Mouse (Mus musculus) heart, embryonic 16.5 days (tissue): ENCODE results near the gene Gnaz. TPM values are rescaled to one million over a fixed set of nuclear protein-coding genes. Genes with fewer than 3 reads are reported as not detected.

Experiments used
- ATAC-seq: fragments of 200-750 bp; cut with Nextera tagmentation; replicated peaks from 2 replicates; pipeline ENCODE4 v1.8.0; 2017; ENCODE audit warnings: moderate number of reproducible peaks; ENCODE audit not compliant: insufficient read depth, low FRiP score; ENCODE audit errors: extremely low read depth
- H3K27ac ChIP-seq: fragments of 300-500 bp; sonication (generic); 2 replicates; pipeline ENCODE4 v1.5.1; 2014; ENCODE audit warnings: mild to moderate bottlenecking, low read length, control low read depth, moderate library complexity
- H3K27me3 ChIP-seq: fragments of 300-500 bp; sonication (generic); 2 replicates; pipeline ENCODE4 v1.6.1; 2014; ENCODE audit warnings: low read length, mixed read lengths; ENCODE audit not compliant: control insufficient read depth, insufficient read depth
- H3K36me3 ChIP-seq: fragments of 300-500 bp; sonication (generic); 2 replicates; pipeline ENCODE4 v1.6.1; 2014; ENCODE audit not compliant: control insufficient read depth, insufficient read depth
- H3K4me1 ChIP-seq: fragments of 300-500 bp; sonication (generic); 2 replicates; pipeline ENCODE4 v1.6.1; 2014; ENCODE audit warnings: low read length, mixed read lengths; ENCODE audit not compliant: control insufficient read depth, insufficient read depth
- H3K4me2 ChIP-seq: fragments of 300-500 bp; sonication (generic); 2 replicates; pipeline ENCODE4 v1.6.1; 2014; ENCODE audit warnings: low read depth, mild to moderate bottlenecking, control low read depth, low read length
- H3K4me3 ChIP-seq: fragments of 300-500 bp; sonication (generic); 2 replicates; pipeline ENCODE4 v1.5.1; 2014; ENCODE audit warnings: mild to moderate bottlenecking, control low read depth, low read length
- H3K9ac ChIP-seq: fragments of 300-500 bp; sonication (generic); 2 replicates; pipeline ENCODE4 v1.6.1; 2014; ENCODE audit warnings: low read length, control low read depth
- H3K9me3 ChIP-seq: fragments of 300-500 bp; sonication (generic); replicated peaks from 2 replicates; pipeline ENCODE4 v1.6.1; 2016; ENCODE audit warnings: low read length; ENCODE audit not compliant: control insufficient read depth
- WGBS: fragments of 180-500 bp; shearing (Covaris S2); extraction: QIAGEN DNeasy Blood & Tissue Kit; methylation state at CpG from one replicate; pipeline ENCODE4 v1.1.7; 2014; 5-methylcytosine and 5-hydroxymethylcytosine counted together
- polyA plus RNA-seq: library from polyadenylated mRNA; unstranded; fragments of >200 nt; fragmentation: Nextera tagmentation; extraction: Ambion mirVana; gene quantifications from 2 replicates; pipeline ENCODE4 v1.2.1, GENCODE M21; 2015

Gnaz gene
- polyA plus RNA-seq: 0.69 and 0.79 TPM in 2 replicates

DNA sequence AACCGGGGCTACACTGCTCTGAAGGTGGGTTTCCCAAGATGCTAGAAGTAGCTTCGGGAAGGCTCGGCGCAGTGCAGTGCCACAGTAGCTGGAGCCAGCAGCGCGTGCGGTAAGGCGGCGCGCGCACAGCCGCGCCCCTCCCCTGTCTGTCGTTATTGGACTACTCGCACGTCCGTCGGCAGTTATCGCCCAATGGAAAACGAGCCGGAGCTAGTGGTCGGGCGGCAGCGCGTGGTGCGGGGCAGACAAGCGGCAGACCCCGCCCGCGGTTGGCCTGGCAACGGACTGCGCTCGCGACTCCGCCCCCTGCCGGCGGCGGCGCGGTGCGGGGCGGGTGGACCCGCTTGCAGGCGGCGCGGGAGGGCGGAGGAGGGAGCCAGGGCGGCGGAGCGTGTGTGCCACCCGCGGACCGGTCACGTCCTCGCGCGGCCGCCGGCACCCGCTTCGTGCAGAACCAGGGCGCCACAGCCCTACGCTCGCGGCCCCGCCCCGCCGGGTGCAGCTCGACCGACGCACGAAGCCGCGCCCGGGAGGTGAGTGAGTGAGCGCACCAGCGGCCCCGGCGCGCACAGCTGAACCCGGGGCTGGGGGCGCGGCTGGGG lies at the start of gene Gnaz:
TSS of gene Gnaz (plus strand) at position 328 of the 602 bp plus-strand sequence.
- under 1% methylated on average over 82 of the region's 83 CpGs for WGBS
- no peaks in the 10 kb centered on the region for H3K9me3 ChIP-seq
- peak within 1 kb of the TSS; percentile 98 for H3K4me2 ChIP-seq
- H3K36me3 ChIP-seq: no peaks in the 10 kb centered on the region
- H3K4me1 ChIP-seq: peaks cover 7% of the 10 kb centered on the region
- peak; percentile 98 for ATAC-seq
- peaks cover 27% of the 10 kb centered on the region for H3K27me3 ChIP-seq
- peak within 1 kb of the TSS; percentile 76 for H3K4me3 ChIP-seq
- H3K27ac ChIP-seq: no peak within 1 kb of the TSS
- H3K9ac ChIP-seq: peak within 1 kb of the TSS; percentile 71

DNA sequence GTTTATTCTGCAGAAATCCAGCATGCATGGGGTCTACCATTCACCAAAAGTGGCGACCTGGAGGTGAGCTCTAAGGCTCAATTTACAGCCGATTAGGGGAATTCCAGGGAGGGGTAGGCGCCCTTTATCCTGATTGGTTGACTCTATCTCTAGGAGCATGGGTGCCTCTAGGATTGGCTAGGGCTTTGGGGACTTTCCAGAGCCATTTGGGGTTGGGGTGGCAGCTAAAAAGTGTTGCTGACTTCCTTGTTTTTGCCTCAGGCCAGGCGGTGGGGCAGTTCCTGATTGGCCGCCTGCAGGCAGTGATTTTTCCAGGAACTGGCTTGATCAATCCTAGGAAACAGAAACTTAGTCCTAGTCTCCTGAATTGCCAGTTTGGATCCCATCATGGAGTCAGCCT lies 47.7 kb upstream of the Gnaz start:
- no peak for ATAC-seq
- H3K4me3 ChIP-seq: no peak overlapping the region
- H3K4me2 ChIP-seq: no peak overlapping the region
- 30% methylated on average over 5 of the region's 5 CpGs for WGBS
- H3K27ac ChIP-seq: no peak overlapping the region
- H3K9ac ChIP-seq: no peak overlapping the region
- H3K9me3 ChIP-seq: no peaks in the 10 kb centered on the region
- peaks cover 7% of the 10 kb centered on the region; the same call in 1 of the 2 replicates for H3K27me3 ChIP-seq
- no peaks in the 10 kb centered on the region for H3K36me3 ChIP-seq
- no peaks in the 10 kb centered on the region for H3K4me1 ChIP-seq

DNA sequence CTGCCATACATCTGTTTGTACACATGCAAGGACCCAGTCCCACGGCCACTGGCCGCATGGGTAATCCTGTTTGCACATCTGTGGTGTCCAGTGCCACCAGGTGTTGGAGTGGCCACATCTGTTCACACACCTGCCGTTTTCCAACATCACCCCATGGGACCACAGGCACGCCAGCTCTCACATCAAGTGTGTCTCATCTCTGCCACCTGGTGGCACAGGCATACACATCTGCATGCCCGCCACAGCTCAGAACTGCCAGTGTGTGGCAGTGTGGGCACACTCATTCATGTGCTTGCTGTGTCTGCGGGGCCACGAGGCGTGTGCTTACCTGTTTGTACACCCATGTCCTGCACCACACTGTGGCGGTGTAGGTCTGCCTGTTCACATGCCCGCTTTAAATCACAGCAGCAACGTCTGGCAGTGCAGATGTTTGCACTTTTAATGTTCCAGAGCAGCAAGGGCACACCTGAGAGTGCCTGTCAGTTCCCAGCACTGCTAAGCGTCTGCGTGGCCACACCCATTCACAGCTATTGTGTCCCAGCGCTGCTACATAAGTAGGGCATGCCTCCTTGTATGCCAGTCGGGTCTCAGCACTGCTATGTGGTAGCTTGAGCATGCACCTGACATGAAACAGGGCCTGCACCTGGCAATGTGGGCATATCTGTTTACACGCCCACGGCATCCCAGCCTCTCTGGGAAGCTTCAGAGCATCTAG lies 46.0 kb upstream of the Gnaz start:
- Histone ChIP-seq H3K4me2 (no peak overlapping the region), H3K27ac (no peak overlapping the region), H3K36me3 (no peaks in the 10 kb centered on the region), H3K4me1 (no peaks in the 10 kb centered on the region), H3K4me3 (no peak overlapping the region), H3K9ac (no peak overlapping the region), H3K27me3 (peaks cover 10% of the 10 kb centered on the region; the same call in 1 of the 2 replicates), H3K9me3 (no peaks in the 10 kb centered on the region)
- WGBS: 37% methylated on average over 17 of the region's 17 CpGs
- no peak for ATAC-seq

DNA sequence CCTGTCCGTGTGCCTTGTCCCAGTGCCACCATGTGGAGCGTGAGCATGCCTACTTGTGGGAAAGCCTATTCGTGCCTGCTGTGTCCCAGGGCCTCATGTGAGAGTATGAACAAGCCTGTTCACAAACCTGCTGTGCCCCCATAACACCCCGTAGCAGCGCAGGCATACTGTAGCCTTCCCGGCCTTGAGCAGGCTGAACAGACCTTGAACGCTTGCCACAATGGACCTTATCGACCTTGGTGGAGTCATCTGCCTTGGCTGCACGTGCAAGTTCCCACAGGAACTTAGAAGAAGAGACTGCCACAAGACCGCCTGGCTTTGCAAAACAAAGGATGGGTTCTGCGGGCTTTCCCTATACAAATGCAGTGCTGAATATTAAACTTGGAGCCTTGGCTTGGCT lies 45.4 kb upstream of the Gnaz start:
- no peak for ATAC-seq
- Histone ChIP-seq H3K27me3 (peaks cover 10% of the 10 kb centered on the region; the same call in 1 of the 2 replicates), H3K4me3 (no peak overlapping the region), H3K9me3 (0 out of 2 replicates have a peak, but pooled peaks cover 2% of the 10 kb centered on the region), H3K9ac (no peak overlapping the region), H3K27ac (no peak overlapping the region), H3K36me3 (no peaks in the 10 kb centered on the region), H3K4me2 (no peak overlapping the region), H3K4me1 (no peaks in the 10 kb centered on the region)
- WGBS: 73% methylated on average over 11 of the region's 11 CpGs

DNA sequence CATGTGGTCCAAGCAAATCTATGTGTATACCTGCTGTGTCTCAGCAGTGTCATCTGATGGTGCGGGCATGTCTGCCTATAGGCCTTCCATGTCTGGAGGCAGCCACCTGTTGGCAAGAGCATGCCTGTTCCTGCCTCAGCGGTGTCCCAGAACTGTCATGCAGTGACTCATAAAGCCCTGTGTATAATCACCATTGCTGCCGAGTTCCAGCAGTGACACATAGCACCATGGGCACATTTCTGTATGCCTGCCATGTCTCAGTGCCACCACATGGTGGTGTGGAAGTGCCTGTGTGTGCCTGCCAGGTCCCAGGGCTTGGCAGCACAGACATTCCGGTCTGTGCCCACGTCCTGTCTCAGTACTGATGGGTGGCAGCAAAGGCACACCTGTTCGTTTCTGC lies 44.2 kb upstream of the Gnaz start:
- H3K4me1 ChIP-seq: no peaks in the 10 kb centered on the region
- no peak overlapping the region for H3K9ac ChIP-seq
- no peak overlapping the region for H3K4me2 ChIP-seq
- WGBS: 47% methylated on average over 6 of the region's 6 CpGs
- 0 out of 2 replicates have a peak, but pooled peaks cover 2% of the 10 kb centered on the region for H3K9me3 ChIP-seq
- H3K27ac ChIP-seq: no peak overlapping the region
- no peaks in the 10 kb centered on the region for H3K36me3 ChIP-seq
- no peak for ATAC-seq
- no peak overlapping the region for H3K4me3 ChIP-seq
- H3K27me3 ChIP-seq: peaks cover 10% of the 10 kb centered on the region; the same call in 1 of the 2 replicates

DNA sequence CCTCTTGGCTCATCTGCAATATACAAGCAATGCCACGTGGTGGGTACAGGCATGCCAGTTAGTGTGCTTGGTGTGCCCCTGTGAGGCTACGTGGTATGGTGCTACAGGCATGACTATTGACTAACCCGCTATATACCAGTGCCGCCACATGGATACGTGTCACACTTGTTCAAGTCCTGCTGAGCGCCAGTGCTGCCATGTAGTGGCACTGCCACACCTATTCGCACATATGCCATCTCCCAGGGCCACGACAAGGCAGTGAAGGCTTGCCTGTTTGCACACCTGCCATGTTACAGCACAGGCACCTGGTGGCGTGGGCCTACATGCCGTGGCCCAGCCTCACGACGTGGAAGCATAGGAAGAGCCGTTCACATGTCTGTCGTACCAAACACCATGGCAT lies 42.7 kb upstream of the Gnaz start:
- Histone ChIP-seq H3K27ac (no peak overlapping the region), H3K9me3 (0 out of 2 replicates have a peak, but pooled peaks cover 2% of the 10 kb centered on the region), H3K9ac (no peak overlapping the region), H3K36me3 (no peaks in the 10 kb centered on the region), H3K27me3 (peaks cover 8% of the 10 kb centered on the region; the same call in 1 of the 2 replicates), H3K4me2 (no peak overlapping the region), H3K4me1 (no peaks in the 10 kb centered on the region), H3K4me3 (no peak overlapping the region)
- ATAC-seq: no peak
- 90% methylated on average over 14 of the region's 14 CpGs for WGBS

DNA sequence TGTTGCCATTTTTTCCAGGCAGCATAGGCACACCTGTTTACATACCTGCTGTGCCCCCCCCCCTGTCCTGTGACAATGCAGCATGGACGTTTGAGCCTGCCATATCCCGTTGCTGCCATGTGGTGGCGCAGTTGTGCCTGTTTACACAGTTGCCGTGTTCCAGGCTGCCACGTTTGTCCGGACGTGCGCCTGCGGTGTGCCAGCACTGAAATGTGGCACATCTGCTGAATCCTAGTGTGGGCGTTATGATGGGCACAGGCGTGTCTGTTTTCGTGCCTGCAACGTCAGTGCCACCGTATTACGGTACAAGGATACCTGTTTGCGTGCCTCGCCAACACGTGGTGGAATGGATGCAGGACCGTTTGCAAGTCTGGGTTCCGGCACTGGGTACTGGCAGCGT lies 41.7 kb upstream of the Gnaz start:
- H3K9ac ChIP-seq: no peak overlapping the region
- no peak for ATAC-seq
- no peaks in the 10 kb centered on the region for H3K4me1 ChIP-seq
- 12% methylated on average over 21 of the region's 21 CpGs for WGBS
- H3K4me3 ChIP-seq: no peak overlapping the region
- H3K27ac ChIP-seq: no peak overlapping the region
- no peaks in the 10 kb centered on the region for H3K36me3 ChIP-seq
- peaks cover 8% of the 10 kb centered on the region; the same call in 1 of the 2 replicates for H3K27me3 ChIP-seq
- H3K4me2 ChIP-seq: peak overlapping the region; percentile 20; the same call in 1 of the 2 replicates
- 0 out of 2 replicates have a peak, but pooled peaks cover 2% of the 10 kb centered on the region for H3K9me3 ChIP-seq

DNA sequence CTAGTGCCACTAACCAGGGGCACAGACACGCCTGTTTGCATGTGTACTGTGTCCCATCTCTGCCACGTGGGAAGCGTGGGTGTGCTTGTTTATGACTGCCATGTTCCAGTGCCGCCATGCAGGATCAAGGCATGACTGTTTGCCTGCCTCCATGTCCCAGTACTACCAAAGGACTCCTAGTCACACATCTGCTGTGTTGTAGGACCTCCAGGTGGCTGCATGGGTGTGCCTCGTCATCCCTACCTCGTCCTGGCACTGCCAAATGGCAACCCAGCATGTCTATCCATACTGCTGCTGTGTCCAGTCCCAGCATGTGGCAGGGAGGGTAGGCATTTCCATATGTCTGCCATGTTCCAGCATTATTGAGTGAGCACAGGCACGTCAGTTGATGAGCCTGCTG lies 38.7 kb upstream of the Gnaz start:
- H3K36me3 ChIP-seq: no peaks in the 10 kb centered on the region

DNA sequence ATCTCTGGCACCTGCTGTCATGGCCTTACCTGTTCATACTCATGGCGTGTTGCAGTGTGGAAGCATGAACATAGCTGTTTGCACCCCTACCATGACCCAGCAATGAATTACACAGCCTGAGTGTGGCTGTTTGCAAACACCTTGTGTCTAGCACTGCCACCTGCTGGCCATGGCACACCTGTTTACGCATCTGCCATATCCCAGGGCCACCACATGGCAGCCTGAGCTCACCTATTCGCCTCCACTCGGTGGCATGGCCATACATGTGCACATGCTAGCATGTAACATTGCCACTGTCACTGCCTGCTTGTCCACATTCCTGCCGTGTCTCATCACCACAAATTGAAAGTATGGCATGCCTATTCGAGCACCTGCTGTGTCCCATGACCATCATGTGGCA lies 37.4 kb upstream of the Gnaz start:
- H3K4me3 ChIP-seq: no peak overlapping the region
- 0 out of 2 replicates have a peak, but pooled peaks cover under 1% of the 10 kb centered on the region for H3K27me3 ChIP-seq
- H3K4me2 ChIP-seq: no peak overlapping the region
- no peak for ATAC-seq
- H3K9ac ChIP-seq: no peak overlapping the region
- H3K9me3 ChIP-seq: 0 out of 2 replicates have a peak, but pooled peaks cover 2% of the 10 kb centered on the region
- H3K36me3 ChIP-seq: no peaks in the 10 kb centered on the region
- WGBS: 66% methylated on average over 6 of the region's 6 CpGs
- no peak overlapping the region for H3K27ac ChIP-seq
- no peaks in the 10 kb centered on the region for H3K4me1 ChIP-seq

More for the DNA sequence above, 38.7 kb upstream of the Gnaz start:
- ATAC-seq: no peak
- H3K27me3 ChIP-seq: 0 out of 2 replicates have a peak, but pooled peaks cover 2% of the 10 kb centered on the region
- H3K4me3 ChIP-seq: no peak overlapping the region
- no peak overlapping the region for H3K27ac ChIP-seq
- H3K4me2 ChIP-seq: no peak overlapping the region
- H3K4me1 ChIP-seq: no peaks in the 10 kb centered on the region
- 83% methylated on average over 7 of the region's 7 CpGs for WGBS
- H3K9me3 ChIP-seq: 0 out of 2 replicates have a peak, but pooled peaks cover 2% of the 10 kb centered on the region
- no peak overlapping the region for H3K9ac ChIP-seq
